Mouse (Mus musculus) neural tube, embryonic 11.5 days (tissue): ENCODE results near the gene Msh2. TPM values are rescaled to one million over a fixed set of nuclear protein-coding genes. Genes with fewer than 3 reads are reported as not detected.
A peak's percentile ranks its signal among the peaks of the same experiment; 100 is the strongest.
"Not testable (repeated sequence)": the region's sequence is repeated elsewhere in the genome, so short reads cannot be mapped to it uniquely, and the experiment has no call there.

ENCODE experiments used
- ATAC-seq: fragments of 200-750 bp; cut with Nextera tagmentation; 2 replicates; pipeline ENCODE4 v1.8.0; 2017; ENCODE audit warnings: moderate number of reproducible peaks, mild to moderate bottlenecking, moderate TSS enrichment, moderate library complexity; ENCODE audit not compliant: insufficient read depth, low FRiP score, low TSS enrichment
- DNase-seq: peaks from one replicate; pipeline ENCODE4 v3.0.0-alpha.2; 2015; ENCODE audit warnings: low spot score
- H3K27ac ChIP-seq: fragments of 300-500 bp; sonication (generic); 2 replicates; pipeline ENCODE4 v1.5.1; 2014; ENCODE audit warnings: low read depth, mild to moderate bottlenecking, low read length
- H3K27me3 ChIP-seq: fragments of 300-500 bp; sonication (generic); 2 replicates; pipeline ENCODE4 v1.6.1; 2014; ENCODE audit warnings: mild to moderate bottlenecking, low read length, mixed read lengths; ENCODE audit not compliant: control insufficient read depth, insufficient read depth
- H3K36me3 ChIP-seq: fragments of 300-500 bp; sonication (generic); 2 replicates; pipeline ENCODE4 v1.6.1; 2014; ENCODE audit warnings: mild to moderate bottlenecking, low read length, moderate library complexity, mixed read lengths; ENCODE audit not compliant: control insufficient read depth, insufficient read depth
- H3K4me1 ChIP-seq: fragments of 300-500 bp; sonication (generic); 2 replicates; pipeline ENCODE4 v1.6.1; 2014; ENCODE audit warnings: low read length, mixed read lengths; ENCODE audit not compliant: control insufficient read depth, insufficient read depth
- H3K4me2 ChIP-seq: fragments of 300-500 bp; sonication (generic); 2 replicates; pipeline ENCODE4 v1.6.1; 2014; ENCODE audit warnings: low read depth, mild to moderate bottlenecking, moderate library complexity
- H3K4me3 ChIP-seq: fragments of 300-500 bp; sonication (generic); 2 replicates; pipeline ENCODE4 v1.5.1; 2014; ENCODE audit warnings: low read depth, low read length
- H3K9ac ChIP-seq: fragments of 300-500 bp; sonication (generic); 2 replicates; pipeline ENCODE4 v1.6.1; 2014; ENCODE audit warnings: mild to moderate bottlenecking, low read length
- H3K9me3 ChIP-seq: fragments of 300-500 bp; sonication (generic); 2 replicates; pipeline ENCODE4 v1.6.1; 2016; ENCODE audit warnings: low read length; ENCODE audit not compliant: control insufficient read depth
- WGBS: fragments of 180-500 bp; shearing (Covaris S2); extraction: QIAGEN DNeasy Blood & Tissue Kit; methylation state at CpG from one replicate; pipeline ENCODE4 v1.1.7; 2014; 5-methylcytosine and 5-hydroxymethylcytosine counted together
- polyA plus RNA-seq: library from polyadenylated mRNA; unstranded; fragments of >200 nt; fragmentation: Nextera tagmentation; extraction: Ambion mirVana; gene quantifications from 2 replicates; pipeline ENCODE4 v1.2.1, GENCODE M21; 2014

Msh2 gene
- polyA plus RNA-seq, 1 experiment from 2014 or later: 79.5 TPM

DNA sequence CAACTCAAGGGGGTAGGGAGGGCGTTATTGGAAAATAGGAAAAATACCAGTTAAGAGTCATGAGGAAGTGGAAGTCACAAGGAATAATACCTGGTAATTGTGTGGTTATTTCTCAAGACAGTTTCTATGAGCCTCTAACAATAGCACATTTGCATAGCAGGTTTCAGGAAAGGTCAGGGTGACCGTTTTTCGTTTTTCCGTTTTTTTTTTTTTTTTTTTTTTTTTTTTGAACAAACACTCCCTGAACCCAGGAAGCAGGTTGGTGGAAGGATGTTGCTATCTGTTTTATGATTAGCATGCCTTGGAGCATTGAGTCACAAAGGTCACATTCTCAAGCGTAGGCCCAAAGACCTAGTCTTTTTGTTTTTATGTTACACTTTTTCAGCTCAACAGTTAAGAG is 16.5 kb upstream of the Msh2 start:
- not testable (repeated sequence) for H3K4me2 ChIP-seq, DNase-seq, ATAC-seq, H3K4me3 ChIP-seq, H3K4me1 ChIP-seq, H3K9ac ChIP-seq, H3K27ac ChIP-seq, H3K9me3 ChIP-seq, H3K27me3 ChIP-seq, H3K36me3 ChIP-seq
- 97% methylated on average over 5 of the region's 5 CpGs for WGBS

- not testable (repeated sequence) for H3K4me1 ChIP-seq, H3K4me2 ChIP-seq, H3K27me3 ChIP-seq, H3K36me3 ChIP-seq, H3K9ac ChIP-seq, H3K9me3 ChIP-seq, DNase-seq, H3K27ac ChIP-seq, ATAC-seq, H3K4me3 ChIP-seq
- 92% methylated on average over 9 of the region's 9 CpGs for WGBS
Observed at GRCm38 (mm10) chr17:87661958-87662573, 10.1 kb upstream of the Msh2 start.

GRCm38 (mm10) chr17:87664238-87664637 is 7.9 kb upstream of the Msh2 start:
- no peaks in the 10 kb centered on the region for H3K36me3 ChIP-seq
- no peaks in the 10 kb centered on the region for H3K4me1 ChIP-seq
- ATAC-seq (no peak), DNase-seq (no peak)
- no peak overlapping the region for H3K9ac ChIP-seq
- H3K9me3 ChIP-seq: no peaks in the 10 kb centered on the region
- H3K4me2 ChIP-seq: no peak overlapping the region
- no peaks in the 10 kb centered on the region for H3K27me3 ChIP-seq
- H3K27ac ChIP-seq: no peak overlapping the region
- H3K4me3 ChIP-seq: no peak overlapping the region

DNA sequence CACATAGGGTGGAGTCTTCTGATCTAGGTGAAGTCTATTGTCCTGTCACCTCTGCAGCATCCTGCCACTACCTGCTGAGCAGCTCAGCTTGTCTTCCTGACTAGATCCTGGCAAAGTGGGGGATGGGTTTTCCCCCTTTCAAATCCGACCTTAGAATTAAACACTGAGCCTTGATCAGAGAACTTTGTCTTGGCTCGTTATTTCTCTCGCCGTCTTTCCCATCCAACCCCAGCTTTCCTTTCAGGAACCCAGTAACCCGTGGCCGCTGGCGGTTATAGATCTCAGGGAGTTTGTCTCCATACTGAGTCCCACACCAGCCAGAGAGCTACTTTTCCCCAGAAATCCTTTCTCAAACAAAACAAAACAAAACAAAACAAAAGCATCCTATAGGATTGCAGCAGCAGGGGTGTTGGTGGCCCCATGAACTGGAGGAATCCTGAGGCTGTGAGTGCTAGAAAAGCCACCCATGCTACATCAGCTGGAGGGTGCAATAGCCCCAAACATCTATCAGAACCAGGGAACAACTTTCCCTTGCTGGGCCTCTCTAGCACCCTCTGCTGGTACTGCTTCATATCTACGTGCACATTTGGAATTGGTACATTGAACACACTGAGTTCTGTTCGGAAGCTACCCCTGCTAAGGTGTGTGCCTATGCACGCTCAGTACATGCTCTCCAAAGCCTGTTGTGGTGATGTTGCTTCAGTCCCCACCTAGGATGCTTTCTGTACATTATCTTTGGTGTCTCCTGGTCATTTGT is 6.9 kb upstream of the Msh2 start:
- H3K36me3 ChIP-seq: no peaks in the 10 kb centered on the region
- DNase-seq: peak; percentile 49
- ATAC-seq: no peak
- H3K4me2 ChIP-seq: no peak overlapping the region
- 86% methylated on average over 10 of the region's 10 CpGs for WGBS
- no peaks in the 10 kb centered on the region for H3K9me3 ChIP-seq
- H3K9ac ChIP-seq: no peak overlapping the region
- no peaks in the 10 kb centered on the region for H3K27me3 ChIP-seq
- H3K4me1 ChIP-seq: no peaks in the 10 kb centered on the region
- H3K4me3 ChIP-seq: no peak overlapping the region
- no peak overlapping the region for H3K27ac ChIP-seq

GRCm38 (mm10) chr17:87672677-87673286 is 652 bp downstream of the Msh2 start:
- Histone ChIP-seq H3K27ac (peak overlapping the region; percentile 79), H3K4me1 (no peaks in the 10 kb centered on the region; the same call in 1 of the 2 replicates), H3K36me3 (no peaks in the 10 kb centered on the region), H3K27me3 (no peaks in the 10 kb centered on the region), H3K4me3 (peak overlapping the region; percentile 85), H3K9ac (peak overlapping the region; percentile 91), H3K9me3 (no peaks in the 10 kb centered on the region), H3K4me2 (peak overlapping the region; percentile 82)
- ATAC-seq: peak; percentile 46
- under 1% methylated on average over 46 of the region's 54 CpGs for WGBS
- peak; percentile 52 for DNase-seq

DNA sequence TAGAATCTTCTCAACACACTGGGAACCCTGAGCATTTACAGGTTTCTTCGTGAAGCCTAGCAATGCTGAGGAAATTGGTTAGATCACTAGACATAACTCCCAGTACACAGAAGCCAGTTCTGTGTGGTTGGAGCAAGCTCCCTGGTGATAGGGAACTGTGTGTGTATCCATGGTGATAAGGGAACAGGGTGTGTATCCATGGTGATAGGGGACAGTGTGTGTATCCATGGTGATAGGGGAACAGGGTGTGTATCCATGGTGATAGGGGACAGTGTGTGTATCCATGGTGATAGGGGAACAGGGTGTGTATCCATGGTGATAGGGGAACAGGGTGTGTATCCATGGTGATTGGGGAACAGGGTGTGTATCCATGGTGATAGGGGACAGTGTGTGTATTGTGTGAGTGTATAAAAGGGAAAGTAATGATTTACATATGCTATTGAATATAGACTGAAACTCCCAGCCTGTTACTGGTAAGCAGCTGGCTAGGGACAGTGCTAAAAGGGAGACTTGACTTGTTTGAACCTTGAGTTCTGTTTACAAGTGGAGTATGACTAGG is 4.9 kb downstream of the Msh2 start:
- not testable (repeated sequence) for H3K4me1 ChIP-seq, H3K27ac ChIP-seq, DNase-seq, H3K9ac ChIP-seq, H3K36me3 ChIP-seq, H3K4me2 ChIP-seq, ATAC-seq, H3K9me3 ChIP-seq, H3K27me3 ChIP-seq, H3K4me3 ChIP-seq
- 89% methylated on average over 1 of the region's 1 CpGs for WGBS

DNA sequence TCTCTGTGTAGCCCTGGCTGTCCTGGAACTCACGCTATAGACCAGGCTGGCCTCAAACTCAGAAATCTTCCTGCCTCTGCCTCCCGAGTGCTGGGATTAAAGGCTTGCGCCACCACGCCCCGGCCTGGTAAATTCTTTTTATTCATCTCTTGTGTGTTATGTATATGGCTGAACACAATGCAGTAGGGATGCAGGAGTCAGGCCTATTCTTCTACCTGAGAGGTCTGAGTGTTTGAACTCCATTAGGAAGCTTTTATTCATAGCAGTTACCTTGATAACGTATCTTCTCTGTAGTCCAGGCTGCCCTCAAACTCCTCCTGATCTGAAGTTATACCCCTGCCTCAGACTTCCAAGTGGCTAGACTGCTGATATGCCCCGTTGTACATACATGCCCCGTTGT is 5.5 kb downstream of the Msh2 start:
- H3K4me2 ChIP-seq: no peak overlapping the region
- 96% methylated on average over 8 of the region's 8 CpGs for WGBS
- H3K4me3 ChIP-seq: no peak overlapping the region
- no peaks in the 10 kb centered on the region for H3K27me3 ChIP-seq
- H3K36me3 ChIP-seq: peaks cover 3% of the 10 kb centered on the region
- no peaks in the 10 kb centered on the region; the same call in 1 of the 2 replicates for H3K4me1 ChIP-seq
- no peak overlapping the region for H3K27ac ChIP-seq
- no peaks in the 10 kb centered on the region for H3K9me3 ChIP-seq
- no peak for ATAC-seq
- H3K9ac ChIP-seq: no peak overlapping the region
- DNase-seq: no peak

GRCm38 (mm10) chr17:87689217-87689616 is 17.1 kb downstream of the Msh2 start:
- Histone ChIP-seq H3K4me1 (no peaks in the 10 kb centered on the region), H3K4me2 (no peak overlapping the region), H3K9ac (no peak overlapping the region), H3K27me3 (no peaks in the 10 kb centered on the region), H3K4me3 (no peak overlapping the region), H3K36me3 (peaks cover 6% of the 10 kb centered on the region; the same call in 1 of the 2 replicates), H3K27ac (no peak overlapping the region), H3K9me3 (no peaks in the 10 kb centered on the region)
- DNase-seq (no peak), ATAC-seq (no peak)
- 96% methylated on average over 8 of the region's 8 CpGs for WGBS
